Mouse (Mus musculus) ES-Bruce4 (cell line): Measurements from ENCODE around the gene Ppp2r5b. TPM values are rescaled to one million over a fixed set of nuclear protein-coding genes. Genes with fewer than 3 reads are reported as not detected.
A peak's percentile ranks its signal among the peaks of the same experiment; 100 is the strongest.

Experiments used
- H3K27ac ChIP-seq: 2 replicates; pipeline ENCODE4 v1.5.1; 2012; ENCODE audit warnings: low read length, inconsistent platforms; ENCODE audit not compliant: insufficient read depth
- H3K27me3 ChIP-seq: 2 replicates; pipeline ENCODE4 v1.6.1; 2012; ENCODE audit warnings: mild to moderate bottlenecking, low read length, inconsistent platforms; ENCODE audit not compliant: control insufficient read depth, poor library complexity, insufficient read depth, severe bottlenecking
- H3K36me3 ChIP-seq: 2 replicates; pipeline ENCODE4 v1.6.1; 2012; ENCODE audit warnings: inconsistent platforms, mild to moderate bottlenecking, low read length, moderate library complexity; ENCODE audit not compliant: control insufficient read depth, poor library complexity, insufficient read depth, severe bottlenecking
- H3K4me1 ChIP-seq: one replicate; pipeline ENCODE4 v1.8.1; 2011; ENCODE audit warnings: low read length; ENCODE audit not compliant: control insufficient read depth, insufficient read depth
- H3K4me3 ChIP-seq: 2 replicates; pipeline ENCODE4 v1.5.1; 2011; ENCODE audit warnings: low read depth, mild to moderate bottlenecking, low read length
- H3K9ac ChIP-seq: 2 replicates; pipeline ENCODE4 v1.6.1; 2012; ENCODE audit warnings: low read depth, mild to moderate bottlenecking, inconsistent platforms; ENCODE audit not compliant: poor library complexity, severe bottlenecking
- H3K9me3 ChIP-seq: replicated peaks from 2 replicates; pipeline ENCODE4 v1.6.1; 2012; ENCODE audit warnings: mild to moderate bottlenecking, low read length, inconsistent platforms; ENCODE audit not compliant: control insufficient read depth, poor library complexity, insufficient read depth, severe bottlenecking
- CTCF ChIP-seq: IDR thresholded peaks from one replicate; pipeline ENCODE4 v1.8.1; 2011; ENCODE audit warnings: low read depth, low read length
- EP300 ChIP-seq: IDR thresholded peaks from 2 replicates; pipeline ENCODE4 v1.6.1; 2011; ENCODE audit warnings: low read depth, low read length; ENCODE audit not compliant: insufficient read depth
- POLR2A ChIP-seq: IDR thresholded peaks from one replicate; pipeline ENCODE4 v1.8.1; 2011; ENCODE audit warnings: low read length; ENCODE audit not compliant: insufficient read depth
- polyA plus RNA-seq: library from polyadenylated mRNA; stranded (reverse); fragments of >200 nt; gene quantifications from 2 replicates; pipeline ENCODE4 v1.2.4, GENCODE M21; 2011; ENCODE audit warnings: low read depth; ENCODE audit not compliant: missing spikeins, insufficient read depth, insufficient read length

The Ppp2r5b gene
- polyA plus RNA-seq, 1 experiment = 12.2 TPM

DNA sequence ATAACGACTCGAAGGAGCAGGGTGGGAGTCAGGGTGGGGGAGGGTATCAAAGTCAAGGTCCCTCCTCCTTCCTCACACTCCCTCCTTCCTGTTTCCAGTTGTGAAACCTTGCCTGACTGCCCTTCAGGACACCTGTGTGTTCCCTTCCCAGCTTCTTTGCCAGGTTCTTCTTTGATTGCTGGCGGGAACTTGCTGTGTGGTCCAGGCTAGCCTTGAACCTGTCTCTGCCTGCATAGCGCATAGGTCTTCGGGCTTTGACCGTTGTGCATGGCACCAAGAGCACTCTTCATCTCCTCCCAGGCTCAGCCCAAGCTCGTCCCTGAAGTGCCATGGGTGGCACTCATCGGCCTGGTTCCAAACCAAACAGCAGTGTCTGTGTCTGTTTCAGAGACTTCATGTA lies 29.3 kb upstream of the Ppp2r5b start:
- no peaks in the 10 kb centered on the region for H3K36me3 ChIP-seq
- peaks cover 2% of the 10 kb centered on the region for H3K4me1 ChIP-seq
- no peak overlapping the region for H3K27ac ChIP-seq
- no peaks in the 10 kb centered on the region for H3K9me3 ChIP-seq
- no peak overlapping the region for H3K4me3 ChIP-seq
- H3K27me3 ChIP-seq = no peaks in the 10 kb centered on the region
- no peak for TF ChIP-seq CTCF
- no peak overlapping the region for H3K9ac ChIP-seq

DNA sequence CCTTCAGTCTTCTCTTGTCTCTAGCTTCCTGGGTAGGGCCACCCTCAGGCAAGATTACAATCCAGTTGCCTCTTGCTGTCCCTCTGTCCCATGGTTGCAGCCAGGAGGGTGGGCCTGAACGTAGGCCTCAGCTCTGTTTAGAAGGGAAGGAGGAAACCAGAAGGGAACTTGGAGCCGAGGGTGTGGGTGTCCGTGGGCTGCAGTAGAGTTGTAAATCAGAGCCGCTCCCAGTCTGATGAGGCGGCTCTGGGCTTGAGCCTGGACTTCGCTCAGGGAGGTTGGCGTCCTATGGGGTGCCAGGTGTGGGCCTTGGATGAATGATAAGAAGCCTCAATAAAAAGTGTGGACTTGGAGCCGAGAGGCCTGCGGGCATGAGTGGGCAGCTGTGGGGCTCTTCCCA lies 28.5 kb upstream of the Ppp2r5b start:
- Histone ChIP-seq H3K4me1 (no peaks in the 10 kb centered on the region), H3K9ac (no peak overlapping the region), H3K27me3 (no peaks in the 10 kb centered on the region), H3K36me3 (no peaks in the 10 kb centered on the region), H3K27ac (no peak overlapping the region), H3K4me3 (no peak overlapping the region), H3K9me3 (no peaks in the 10 kb centered on the region)
- TF ChIP-seq POLR2A (no peak), CTCF (no peak), EP300 (no peak)

DNA sequence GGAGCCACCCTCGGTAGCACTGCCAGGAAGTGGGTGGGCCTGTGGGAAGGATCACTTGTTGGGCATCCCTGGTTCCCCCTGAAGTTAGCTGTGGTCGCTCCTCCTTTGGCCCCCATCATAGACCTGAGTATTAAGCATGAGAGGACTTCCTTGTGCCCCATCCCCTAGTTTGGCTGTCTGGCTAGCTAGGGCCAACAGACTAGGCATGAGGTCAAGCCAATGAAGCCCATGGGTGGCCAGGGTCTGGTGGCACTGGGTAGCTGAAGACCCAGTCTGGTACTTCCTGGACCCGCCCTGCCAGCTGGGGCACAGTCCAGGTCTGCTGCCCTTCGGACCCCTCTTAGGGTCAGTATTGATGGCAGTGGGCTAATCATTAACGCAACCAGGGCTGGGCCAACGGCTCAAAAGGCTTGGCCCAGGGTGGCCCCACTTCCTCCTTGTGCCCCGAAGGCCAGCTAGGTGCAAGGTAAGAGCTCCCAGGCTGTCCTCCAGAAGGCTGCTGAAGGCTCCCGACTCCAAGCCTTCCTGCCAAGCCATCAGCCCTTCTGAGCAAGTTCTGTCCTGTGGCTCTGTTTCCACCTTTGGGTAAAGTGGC lies 27.3 kb upstream of the Ppp2r5b start:
- H3K36me3 ChIP-seq = peaks cover 6% of the 10 kb centered on the region
- no peaks in the 10 kb centered on the region for H3K4me1 ChIP-seq
- H3K27ac ChIP-seq = no peak overlapping the region
- H3K27me3 ChIP-seq = no peaks in the 10 kb centered on the region
- no peak overlapping the region for H3K9ac ChIP-seq
- H3K9me3 ChIP-seq = no peaks in the 10 kb centered on the region
- no peak overlapping the region for H3K4me3 ChIP-seq
- TF ChIP-seq EP300 = no peak
- no peak for TF ChIP-seq CTCF
- no peak for TF ChIP-seq POLR2A

DNA sequence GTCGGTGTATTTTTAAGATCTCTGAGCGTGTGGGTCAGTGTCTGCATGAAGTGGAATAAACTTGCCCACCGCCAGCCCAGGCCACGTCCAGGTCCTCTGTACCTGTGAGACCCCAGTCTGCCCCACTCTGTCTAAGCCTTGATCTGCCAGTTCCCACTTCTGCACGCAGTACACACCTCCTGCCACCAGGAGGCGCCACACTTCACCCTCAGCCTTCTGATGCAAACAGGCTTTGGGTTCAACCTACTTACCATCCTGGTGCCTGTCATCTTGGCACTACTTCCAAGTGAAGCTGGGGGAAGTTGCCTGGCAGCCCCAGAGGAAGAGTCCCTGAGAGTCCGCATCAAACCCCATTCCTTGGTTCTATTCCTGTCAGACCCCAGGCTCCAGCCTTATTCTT lies 26.6 kb upstream of the Ppp2r5b start:
- H3K4me1 ChIP-seq = no peaks in the 10 kb centered on the region
- no peak overlapping the region for H3K9ac ChIP-seq
- H3K27ac ChIP-seq = no peak overlapping the region
- H3K36me3 ChIP-seq = peaks cover 9% of the 10 kb centered on the region
- TF ChIP-seq CTCF (peak; percentile 100), EP300 (0 out of 2 replicates have a peak, but pooled peaks have one; percentile 44), POLR2A (no peak)
- H3K4me3 ChIP-seq = no peak overlapping the region
- H3K9me3 ChIP-seq = no peaks in the 10 kb centered on the region
- H3K27me3 ChIP-seq = no peaks in the 10 kb centered on the region

DNA sequence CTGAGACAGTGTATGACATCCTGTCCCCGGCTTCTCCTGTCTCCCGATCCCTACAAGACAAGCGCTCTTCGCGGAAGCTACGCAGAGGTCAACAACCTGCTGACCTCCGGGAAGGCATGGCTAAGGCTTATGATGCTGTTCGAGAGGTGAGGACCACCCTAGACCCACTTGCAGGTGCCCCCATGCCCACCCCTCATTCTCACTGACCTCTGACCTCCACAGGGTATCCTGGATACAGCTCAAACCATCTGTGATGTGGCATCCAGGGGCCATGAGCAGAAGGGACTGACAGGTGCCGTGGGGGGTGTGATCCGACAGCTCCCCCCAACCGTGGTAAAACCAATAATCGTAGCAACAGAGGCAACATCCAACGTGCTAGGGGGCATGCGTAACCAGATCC lies 25.7 kb upstream of the Ppp2r5b start:
- peaks cover 9% of the 10 kb centered on the region for H3K36me3 ChIP-seq

DNA sequence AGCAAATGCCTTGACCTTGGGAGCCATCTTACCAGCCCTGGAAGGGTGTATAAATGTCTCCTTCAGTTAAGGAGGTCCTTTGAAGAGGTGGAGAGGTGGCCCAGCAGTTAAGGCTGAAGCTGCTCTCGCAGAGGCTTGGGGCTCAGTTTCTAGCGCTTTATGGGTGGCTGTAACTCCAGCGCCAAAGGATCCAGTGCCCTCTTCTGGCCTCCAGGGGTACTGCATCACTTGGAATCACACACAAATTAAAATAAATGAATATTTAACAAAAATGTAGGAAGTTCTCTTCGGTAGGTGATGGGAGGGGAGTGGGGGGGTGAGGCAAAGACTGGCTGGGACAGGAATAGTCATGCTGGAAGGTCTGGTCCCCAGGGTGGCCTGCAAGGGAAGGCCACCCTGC lies 25.3 kb upstream of the Ppp2r5b start:
- Histone ChIP-seq H3K36me3 (peaks cover 9% of the 10 kb centered on the region), H3K9me3 (no peaks in the 10 kb centered on the region)
- peak; percentile 46 for TF ChIP-seq CTCF
- no peak for TF ChIP-seq EP300

More for the DNA sequence above, 25.7 kb upstream of the Ppp2r5b start:
- no peak overlapping the region for H3K4me3 ChIP-seq
- H3K27ac ChIP-seq = no peak overlapping the region
- H3K9me3 ChIP-seq = no peaks in the 10 kb centered on the region
- TF ChIP-seq POLR2A (no peak), EP300 (no peak), CTCF (no peak)
- H3K4me1 ChIP-seq = no peaks in the 10 kb centered on the region
- no peaks in the 10 kb centered on the region for H3K27me3 ChIP-seq
- no peak overlapping the region for H3K9ac ChIP-seq

More for the DNA sequence above, 25.3 kb upstream of the Ppp2r5b start:
- H3K9ac ChIP-seq = no peak overlapping the region
- no peak overlapping the region for H3K4me3 ChIP-seq
- H3K4me1 ChIP-seq = no peaks in the 10 kb centered on the region
- H3K27ac ChIP-seq = no peak overlapping the region
- H3K27me3 ChIP-seq = no peaks in the 10 kb centered on the region
